Mouse (Mus musculus) R1 (cell line): ENCODE data around the gene Usp32.

ENCODE experiments used
- DNase-seq: peaks from one replicate; pipeline ENCODE4 v3.0.0-alpha.2; 2018; ENCODE audit warnings: low read depth, low spot score

Gene Usp32

GRCm38 (mm10) chr11:85123267-85123992 is 16.5 kb downstream of the Usp32 start:
- DNase-seq = no peak

DNA sequence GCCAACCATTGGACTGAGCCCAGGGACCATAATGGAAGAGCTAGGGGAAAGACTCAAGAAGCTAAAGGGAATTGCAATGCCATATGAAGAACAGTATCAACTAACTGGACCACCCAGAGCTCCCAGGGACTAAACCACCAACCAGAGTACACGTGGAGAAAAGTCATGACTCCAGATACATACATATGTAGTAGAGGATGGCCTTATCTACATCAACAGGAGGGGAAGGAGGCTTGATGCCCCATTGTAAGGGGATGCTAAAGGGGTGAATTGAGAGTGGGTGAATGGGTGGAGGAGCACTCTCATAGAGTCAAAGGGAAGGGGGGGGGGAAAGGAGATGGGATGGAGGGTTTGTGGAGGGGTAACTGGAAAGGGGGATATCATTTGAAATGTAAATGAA is 17.9 kb downstream of the Usp32 start:
- DNase-seq = no peak

GRCm38 (mm10) chr11:85117160-85117559 is 22.8 kb downstream of the Usp32 start:
- DNase-seq = no peak

DNA sequence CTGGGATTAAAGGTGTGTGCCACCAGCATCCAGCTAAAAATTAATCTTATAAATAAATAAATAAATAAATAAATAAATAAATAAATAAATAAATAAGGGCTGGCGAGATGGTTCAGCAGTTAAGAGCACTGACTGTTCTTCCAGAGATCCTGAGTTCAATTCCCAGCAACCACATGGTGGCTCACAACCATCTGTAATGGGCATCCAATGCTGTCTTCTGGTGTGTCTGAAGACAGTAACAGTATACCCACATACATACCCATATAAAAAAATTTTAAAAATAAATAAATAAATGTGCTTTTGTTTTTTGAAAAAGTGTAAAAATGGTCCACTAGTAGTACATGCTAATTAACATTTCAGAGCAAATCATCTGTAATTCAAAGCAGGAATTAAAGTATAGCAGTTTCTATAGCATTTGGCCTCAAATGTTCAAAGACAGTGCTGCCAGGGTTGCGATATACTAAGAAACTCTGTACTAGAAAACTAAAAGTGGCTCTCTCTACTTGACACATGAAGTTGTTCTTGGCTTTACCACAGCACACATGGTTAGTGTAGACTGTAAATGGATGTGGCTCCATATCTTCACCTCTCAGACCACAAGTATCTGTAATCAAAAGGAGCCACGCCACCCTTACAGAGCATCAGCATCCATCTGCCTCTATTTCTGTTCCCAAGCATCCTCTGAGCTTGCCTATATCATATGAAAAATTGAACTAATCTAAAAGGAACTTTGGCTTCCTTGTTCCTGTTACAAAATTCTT is 23.7 kb downstream of the Usp32 start:
- DNase-seq = no peak

DNA sequence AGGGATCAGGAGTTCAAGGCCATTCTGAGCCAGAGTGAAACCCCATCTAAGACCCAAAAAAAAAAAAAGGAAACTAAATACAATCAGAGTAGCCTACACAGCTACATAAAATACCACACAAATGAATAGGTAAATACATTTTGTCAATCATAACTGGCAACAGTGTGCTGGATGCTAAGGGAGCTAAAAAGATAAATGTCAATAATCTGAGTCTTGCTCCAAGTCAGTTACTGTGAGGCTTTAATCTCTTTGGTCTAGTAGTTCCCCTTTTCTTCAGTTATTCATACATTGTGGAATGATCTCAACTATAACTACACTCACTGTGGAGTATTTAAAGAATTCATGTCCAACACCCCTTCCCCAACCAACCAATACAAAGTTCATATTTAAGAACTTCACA is 30.0 kb downstream of the Usp32 start:
- DNase-seq = no peak

GRCm38 (mm10) chr11:85107217-85107616 is 32.7 kb downstream of the Usp32 start:
- DNase-seq = no peak

DNA sequence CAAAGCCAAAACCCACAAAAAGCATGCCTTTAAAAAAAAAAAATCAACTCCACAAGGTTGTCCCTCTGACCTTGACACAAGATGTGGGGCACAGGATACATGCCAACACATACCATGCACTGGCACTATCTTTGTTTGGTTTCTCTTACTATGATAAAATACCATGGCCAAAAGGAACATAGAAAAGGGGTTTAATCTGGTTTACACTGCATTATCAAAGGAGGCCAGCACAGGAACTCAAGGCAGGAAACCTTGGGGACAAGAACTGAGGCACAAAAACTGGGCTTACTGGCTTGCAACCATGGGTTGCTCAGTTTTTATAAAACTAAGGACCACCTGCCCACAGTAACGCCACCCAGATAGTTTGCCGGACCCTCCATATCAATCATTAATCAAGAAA is 34.1 kb downstream of the Usp32 start:
- no peak for DNase-seq

GRCm38 (mm10) chr11:85103763-85104162 is 36.2 kb downstream of the Usp32 start:
- no peak for DNase-seq

- DNase-seq = peak; percentile 50
These were observed 44.8 kb downstream of the Usp32 start for GRCm38 (mm10) chr11:85095116-85095515.

DNA sequence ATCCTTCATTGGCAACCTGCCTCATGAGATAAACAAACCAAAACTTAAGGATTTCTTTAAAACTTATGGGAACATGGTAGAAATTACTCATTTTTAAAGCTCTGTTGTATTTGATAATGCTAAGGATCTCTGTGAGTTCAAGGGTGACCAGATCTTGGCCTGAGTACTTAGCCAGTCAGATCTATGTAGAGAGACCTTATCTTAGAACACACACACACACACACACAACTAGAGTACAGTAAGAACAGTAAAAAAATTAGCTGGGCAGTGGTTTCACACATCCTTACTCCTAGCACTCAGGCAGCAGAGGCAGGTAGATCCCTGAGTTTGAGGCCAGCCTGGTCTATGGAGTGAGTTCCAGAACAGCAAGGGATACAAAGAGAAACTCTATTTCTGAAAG is 53.7 kb downstream of the Usp32 start:
- no peak for DNase-seq

DNA sequence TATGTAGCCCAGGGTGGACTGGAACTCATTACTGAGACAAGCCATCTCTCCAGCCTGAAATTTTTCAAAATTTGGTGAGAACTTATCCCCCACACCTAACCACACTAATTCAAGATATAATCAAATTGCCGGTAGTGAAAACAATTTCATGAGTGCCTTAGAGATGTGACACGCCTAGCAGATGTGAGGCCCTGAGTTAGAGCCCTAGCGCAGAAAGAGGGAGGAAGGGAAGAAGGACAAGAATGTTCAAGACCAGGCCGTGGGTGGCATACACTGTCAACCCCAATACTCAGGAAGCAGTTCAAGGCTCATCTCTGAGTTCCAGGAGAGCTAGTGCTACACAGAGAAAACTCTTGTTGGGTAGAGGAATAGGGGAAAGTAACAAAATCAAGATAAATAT is 72.1 kb downstream of the Usp32 start:
- DNase-seq = no peak

DNA sequence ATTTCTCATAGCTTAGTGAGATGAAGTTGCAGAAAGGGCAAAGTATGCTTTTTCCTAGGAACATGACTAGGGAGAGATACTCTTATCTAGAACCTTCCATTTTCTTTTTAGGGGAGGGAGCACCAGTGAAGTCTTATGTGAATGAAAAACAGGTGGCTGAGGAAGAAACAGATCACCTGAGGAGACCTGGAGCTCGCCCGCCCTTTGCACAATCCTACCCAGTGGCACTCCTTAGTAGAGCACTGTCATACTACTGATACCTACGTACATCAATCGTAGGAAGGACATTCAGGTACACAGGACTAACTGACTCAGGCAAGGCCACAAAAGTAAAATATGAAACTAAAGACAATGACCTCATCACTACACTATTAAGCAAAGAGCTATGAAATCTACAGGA is 81.4 kb downstream of the Usp32 start:
- no peak for DNase-seq

GRCm38 (mm10) chr11:85057544-85057943 is 82.4 kb downstream of the Usp32 start:
- no peak for DNase-seq

GRCm38 (mm10) chr11:85056901-85057300 is 83.1 kb downstream of the Usp32 start:
- no peak for DNase-seq

- DNase-seq = no peak
These were observed 84.4 kb downstream of the Usp32 start for GRCm38 (mm10) chr11:85055561-85055960.

DNA sequence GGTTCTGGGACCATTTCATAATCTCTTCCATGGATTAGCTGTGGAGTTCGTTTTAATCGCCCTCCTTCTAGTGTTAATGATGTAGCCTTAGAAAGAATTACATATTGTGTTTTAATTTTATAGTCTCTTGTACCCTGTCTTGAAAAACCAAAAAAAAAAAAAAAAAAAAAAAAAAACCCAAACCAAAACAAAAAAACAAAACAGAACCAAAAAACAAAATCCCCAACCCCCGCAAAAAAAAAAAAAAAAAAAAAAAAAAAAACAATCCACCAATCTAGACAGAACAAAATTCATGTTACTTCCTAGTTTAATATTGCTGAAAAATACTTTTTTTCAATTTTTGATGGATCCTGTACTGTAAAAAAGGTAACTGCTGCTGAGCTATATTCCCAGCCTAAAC is 100.7 kb downstream of the Usp32 start:
- no peak for DNase-seq

- DNase-seq = peak; percentile 28
These were observed 126.8 kb downstream of the Usp32 start for GRCm38 (mm10) chr11:85013121-85013520.

GRCm38 (mm10) chr11:85003566-85003965 is 136.4 kb downstream of the Usp32 start:
- no peak for DNase-seq

GRCm38 (mm10) chr11:84995241-84995640 is 144.7 kb downstream of the Usp32 start:
- no peak for DNase-seq

GRCm38 (mm10) chr11:84992996-84993395 is 147.0 kb downstream of the Usp32 start:
- no peak for DNase-seq

- no peak for DNase-seq
These were observed 151.5 kb downstream of the Usp32 start for GRCm38 (mm10) chr11:84988341-84988919.

GRCm38 (mm10) chr11:84985421-84985820 is 154.5 kb downstream of the Usp32 start:
- DNase-seq = no peak

DNA sequence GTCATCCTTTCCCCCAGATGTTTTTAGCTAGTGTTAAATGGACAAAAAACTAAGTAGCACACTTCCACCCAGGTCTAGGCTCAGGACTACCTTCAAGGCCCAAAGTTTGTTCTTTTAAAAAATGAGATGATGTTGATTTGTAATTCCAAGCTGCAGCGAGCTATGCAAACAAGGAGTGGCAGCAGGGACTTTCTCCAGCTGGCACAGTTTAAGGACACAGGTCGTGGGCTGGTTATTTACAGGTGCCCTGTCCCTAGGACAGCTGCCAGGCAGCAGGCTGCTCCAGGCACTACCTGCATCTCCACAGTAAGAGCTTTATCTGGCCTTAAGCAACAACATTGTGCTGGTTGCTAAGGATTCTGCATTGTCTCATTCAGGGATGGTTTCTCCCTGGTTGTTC is 159.3 kb downstream of the Usp32 start:
- no peak for DNase-seq
